Mouse (Mus musculus) adrenal gland, adult 2 months (tissue): ENCODE measurements around the gene Tekt4. TPM values are rescaled to one million over a fixed set of nuclear protein-coding genes. Genes with fewer than 3 reads are reported as not detected.

Source experiments
- DNase-seq: peaks from one replicate; pipeline ENCODE4 v3.0.0; 2021
- long read RNA-seq: library from polyadenylated mRNA; stranded (forward); transcript quantifications from one replicate; pipeline ENCODE4 v2.0.0, GENCODE M21; 2021
- polyA plus RNA-seq: library from polyadenylated mRNA; depleted of rRNA; stranded (reverse); fragments of >200 nt; gene quantifications from 2 replicates; pipeline ENCODE4 v1.2.3, GENCODE M21; 2012; rRNA removed
- total RNA-seq, 2 experiments: library from RNA; stranded (reverse); gene quantifications; 2 replicates each; pipeline ENCODE4 v1.2.3; 2021

Tekt4 gene
- total RNA-seq (under 1 TPM in 1 of 2 experiments, not detected in 1; 0.17 TPM), polyA plus RNA-seq (0.17 TPM in 1 of 2 replicates, not detected in the other)
- long read RNA-seq: 0 reads

GRCm38 (mm10) chr17:25454272-25454671, at the start of gene Tekt4:
Gene Tekt4, plus strand, starts transcription at chr17:25454615.
- DNase-seq: no peak

GRCm38 (mm10) chr17:25405224-25405895, 49.1 kb upstream of the Tekt4 start:
- peak; percentile 73 for DNase-seq

- DNase-seq: no peak
Measured at GRCm38 (mm10) chr17:25406011-25406441, 48.4 kb upstream of the Tekt4 start.

GRCm38 (mm10) chr17:25407352-25407751, 47.1 kb upstream of the Tekt4 start:
- DNase-seq: peak; percentile 70

- peak; percentile 71 for DNase-seq
Measured at GRCm38 (mm10) chr17:25408302-25408999, 46.0 kb upstream of the Tekt4 start.

- DNase-seq: no peak
Measured at GRCm38 (mm10) chr17:25409621-25410020, 44.8 kb upstream of the Tekt4 start.

GRCm38 (mm10) chr17:25410180-25410579, 44.2 kb upstream of the Tekt4 start:
- peak; percentile 75 for DNase-seq

GRCm38 (mm10) chr17:25410786-25411185, 43.6 kb upstream of the Tekt4 start:
- DNase-seq: no peak

GRCm38 (mm10) chr17:25411251-25411650, 43.2 kb upstream of the Tekt4 start:
- DNase-seq: no peak

GRCm38 (mm10) chr17:25414209-25414608, 40.2 kb upstream of the Tekt4 start:
- no peak for DNase-seq

GRCm38 (mm10) chr17:25414917-25415316, 39.5 kb upstream of the Tekt4 start:
- no peak for DNase-seq

GRCm38 (mm10) chr17:25415421-25415913, 38.9 kb upstream of the Tekt4 start:
- no peak for DNase-seq

GRCm38 (mm10) chr17:25416219-25416618, 38.2 kb upstream of the Tekt4 start:
- DNase-seq: no peak

- DNase-seq: peak; percentile 58
Measured at GRCm38 (mm10) chr17:25417990-25418389, 36.4 kb upstream of the Tekt4 start.

GRCm38 (mm10) chr17:25418926-25419325, 35.5 kb upstream of the Tekt4 start:
- DNase-seq: peak; percentile 9

- DNase-seq: no peak
Measured at GRCm38 (mm10) chr17:25420998-25421397, 33.4 kb upstream of the Tekt4 start.

GRCm38 (mm10) chr17:25424526-25425080, 29.8 kb upstream of the Tekt4 start:
- peak; percentile 18 for DNase-seq

GRCm38 (mm10) chr17:25425996-25426395, 28.4 kb upstream of the Tekt4 start:
- DNase-seq: peak; percentile 1

GRCm38 (mm10) chr17:25427441-25427840, 27.0 kb upstream of the Tekt4 start:
- DNase-seq: peak; percentile 88

- peak; percentile 9 for DNase-seq
Measured at GRCm38 (mm10) chr17:25429240-25429639, 25.2 kb upstream of the Tekt4 start.

- peak; percentile 15 for DNase-seq
Measured at GRCm38 (mm10) chr17:25429886-25430285, 24.5 kb upstream of the Tekt4 start.

- no peak for DNase-seq
Measured at GRCm38 (mm10) chr17:25430534-25430933, 23.9 kb upstream of the Tekt4 start.
